Mouse (Mus musculus): ENCODE results near the gene Aak1.

The Aak1 gene

DNA sequence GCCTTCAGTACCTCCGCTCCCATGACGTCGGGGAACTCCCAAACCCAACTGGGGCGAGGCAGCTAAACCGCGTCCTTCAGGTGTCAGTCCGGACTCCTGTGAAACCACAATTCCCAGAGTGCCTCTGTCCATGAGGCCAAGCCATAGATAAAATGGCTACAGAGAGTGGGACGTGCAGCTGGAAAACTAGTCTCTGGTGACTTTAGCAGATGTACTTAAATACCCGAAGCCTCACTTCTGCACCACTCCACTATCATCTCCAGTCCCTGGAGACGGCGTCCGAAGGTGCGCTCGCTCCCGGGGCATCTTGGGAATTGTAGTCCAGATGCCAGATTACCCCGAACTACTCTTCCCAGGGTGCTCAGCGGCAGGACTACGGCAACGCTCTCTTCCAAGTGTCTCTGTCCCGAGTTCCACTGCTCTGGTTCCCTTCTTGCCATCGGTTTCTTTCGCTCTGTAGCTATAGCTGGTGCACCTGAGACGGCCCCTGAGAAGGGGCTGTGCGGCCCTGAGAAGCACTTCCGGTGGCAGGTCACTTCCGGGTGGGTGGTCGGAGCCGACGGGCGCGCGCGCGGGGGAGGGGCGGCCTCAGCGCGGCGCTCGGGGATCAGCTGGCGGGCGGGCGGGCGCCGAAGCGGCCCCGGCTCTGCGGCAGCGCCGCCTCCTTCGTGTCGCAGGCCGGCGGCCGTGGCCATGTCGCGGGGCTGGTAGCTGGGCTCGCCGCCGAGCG lies at the start of gene Aak1:
Gene Aak1, plus strand, starts transcription at position 603 of the 730 bp plus-strand sequence.
- DNase-seq (ENCODE audit: extremely low read depth, low read depth, low spot score) = no peak

GRCm38 (mm10) chr6:86800467-86800866 lies 48.9 kb upstream of the Aak1 start:
- no peak for DNase-seq (ENCODE audit: extremely low read depth, low read depth, low spot score)

GRCm38 (mm10) chr6:86801431-86801830 lies 47.9 kb upstream of the Aak1 start:
- DNase-seq (ENCODE audit: extremely low read depth, low read depth, low spot score) = no peak

DNA sequence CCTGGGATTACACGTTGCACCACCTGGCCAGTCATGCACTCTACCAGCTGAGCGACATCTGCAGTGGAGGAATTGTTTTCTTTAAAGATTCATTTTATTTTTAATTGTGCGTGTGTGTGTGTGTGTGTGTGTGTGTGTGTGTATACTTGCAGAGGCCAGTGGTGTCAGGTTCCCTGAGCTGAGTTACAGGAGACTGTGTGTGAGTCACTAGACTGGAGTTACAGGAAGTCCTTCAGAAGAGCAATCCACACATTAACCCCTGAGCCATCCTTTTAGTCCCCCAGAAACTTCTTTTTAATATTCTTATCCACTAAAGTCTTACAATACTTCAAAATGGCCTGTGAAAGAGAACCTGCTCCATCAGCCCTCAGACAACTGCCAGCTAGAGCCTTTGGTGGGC lies 44.7 kb upstream of the Aak1 start:
- DNase-seq (ENCODE audit: extremely low read depth, low read depth, low spot score) = no peak

DNA sequence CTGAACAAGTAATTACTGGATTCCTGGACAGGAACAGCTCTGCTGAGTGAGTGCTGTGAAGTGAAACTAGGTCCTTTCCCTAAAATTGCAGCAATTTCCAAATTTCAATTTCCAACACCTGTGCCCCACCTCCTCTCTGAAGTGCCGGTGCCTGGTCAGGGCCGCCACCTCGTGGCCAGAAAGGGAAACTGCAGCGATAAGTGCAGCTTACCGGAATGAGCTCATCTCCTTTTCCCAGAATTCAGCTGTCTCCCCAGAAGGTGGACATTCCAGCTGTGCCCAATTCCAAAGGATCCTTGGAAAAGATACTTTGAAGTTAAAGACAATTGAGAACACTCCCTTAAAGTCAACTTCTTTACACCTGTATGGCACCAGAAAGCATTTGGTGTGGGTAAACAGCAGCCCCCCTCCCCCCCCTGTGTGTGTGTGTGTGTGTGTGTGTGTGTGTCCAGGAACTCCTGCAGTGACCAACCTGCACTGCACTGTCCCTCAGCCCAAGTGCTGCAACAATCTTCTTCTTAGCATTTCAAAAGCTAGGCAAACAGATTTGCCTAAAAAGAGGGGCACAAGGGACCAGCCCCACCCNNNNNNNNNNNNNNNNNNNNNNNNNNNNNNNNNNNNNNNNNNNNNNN lies 42.7 kb upstream of the Aak1 start:
- DNase-seq (ENCODE audit: extremely low read depth, low read depth, low spot score) = no peak

DNA sequence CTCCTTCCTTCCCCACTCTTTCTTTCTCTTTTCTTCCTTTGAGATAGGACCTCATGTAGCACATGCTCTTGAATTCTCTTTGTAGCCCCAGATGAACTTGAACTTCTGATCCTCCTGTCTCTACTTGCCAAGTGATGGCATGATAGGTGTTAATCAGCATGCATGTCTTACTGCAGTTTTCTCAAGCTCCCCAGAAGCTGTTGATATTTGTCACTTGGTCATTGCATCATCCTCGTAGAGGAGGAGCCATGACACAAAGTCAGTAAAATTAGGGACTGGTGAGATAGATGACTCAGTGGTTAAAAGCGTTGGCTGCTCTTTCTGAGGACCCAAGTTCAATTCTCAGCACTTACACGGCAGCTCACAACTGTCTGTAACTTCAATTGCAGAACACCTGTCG lies 36.4 kb upstream of the Aak1 start:
- no peak for DNase-seq (ENCODE audit: extremely low read depth, low read depth, low spot score)

DNA sequence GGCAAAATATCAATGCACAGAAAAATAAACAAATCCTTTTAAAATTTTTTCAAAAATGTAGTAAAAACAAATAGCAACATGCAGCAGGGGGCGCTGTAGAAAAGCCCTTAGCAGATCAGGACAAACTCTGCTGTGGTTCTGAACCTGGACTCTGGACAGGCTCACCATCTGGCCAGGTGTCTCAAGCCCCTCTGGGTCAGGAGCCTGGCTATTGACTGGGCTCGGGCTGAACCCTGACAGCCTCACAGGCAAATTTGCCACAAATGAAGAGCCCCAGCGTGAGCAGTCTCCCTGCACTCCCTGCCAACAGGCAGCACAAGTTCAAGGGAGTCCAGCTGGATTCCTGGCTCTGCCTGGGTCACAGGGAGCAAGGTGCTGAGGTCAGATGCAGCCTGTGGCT lies 36.0 kb upstream of the Aak1 start:
- DNase-seq (ENCODE audit: extremely low read depth, low read depth, low spot score) = no peak

GRCm38 (mm10) chr6:86814926-86815325 lies 34.4 kb upstream of the Aak1 start:
- no peak for DNase-seq (ENCODE audit: extremely low read depth, low read depth, low spot score)

DNA sequence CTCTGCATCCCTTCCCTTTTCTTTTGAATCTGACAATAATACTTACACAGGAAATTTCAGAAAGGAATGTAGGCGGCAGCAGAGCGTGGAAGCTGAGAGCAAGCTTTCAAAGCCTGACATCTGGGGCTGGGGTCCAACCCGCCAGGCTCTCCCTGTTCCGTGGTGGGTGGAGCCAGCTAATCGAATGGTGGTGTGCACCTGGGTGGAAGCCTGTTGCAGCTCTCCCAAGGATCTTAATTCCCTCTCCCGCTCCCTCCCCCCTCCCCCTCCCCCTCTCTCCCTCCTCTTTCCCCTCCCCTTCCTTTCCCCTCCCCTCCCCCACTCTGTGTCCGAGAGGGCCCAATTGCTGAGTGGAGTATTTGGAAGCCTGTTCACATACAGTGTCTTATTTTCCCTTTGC lies 33.9 kb upstream of the Aak1 start:
- DNase-seq (ENCODE audit: extremely low read depth, low read depth, low spot score) = no peak

DNA sequence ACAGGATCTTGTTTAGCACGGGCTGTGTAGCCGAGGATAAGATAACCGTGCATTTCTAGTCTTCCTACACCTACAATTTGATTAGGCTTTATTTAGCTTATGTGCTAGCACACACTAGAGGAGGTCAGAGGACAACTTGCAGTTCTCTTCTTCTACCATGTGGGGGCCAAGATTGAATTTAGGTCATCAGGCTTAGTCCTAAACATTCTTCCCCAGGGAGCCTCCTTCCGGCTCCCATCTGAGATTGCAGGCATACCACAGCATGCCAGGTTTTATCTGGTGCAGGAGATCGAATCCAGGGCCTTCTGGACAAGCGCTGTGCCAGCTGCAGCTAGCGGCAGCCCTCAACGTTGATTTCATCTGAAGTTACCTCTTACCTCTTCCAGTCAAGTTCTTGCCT lies 32.7 kb upstream of the Aak1 start:
- DNase-seq (ENCODE audit: extremely low read depth, low read depth, low spot score) = no peak

GRCm38 (mm10) chr6:86818914-86819313 lies 30.4 kb upstream of the Aak1 start:
- no peak for DNase-seq (ENCODE audit: extremely low read depth, low read depth, low spot score)

- no peak for DNase-seq (ENCODE audit: extremely low read depth, low read depth, low spot score)
Observed at GRCm38 (mm10) chr6:86819926-86820325, 29.4 kb upstream of the Aak1 start.

- DNase-seq (ENCODE audit: extremely low read depth, low read depth, low spot score) = no peak
Observed at GRCm38 (mm10) chr6:86820690-86821089, 28.6 kb upstream of the Aak1 start.

DNA sequence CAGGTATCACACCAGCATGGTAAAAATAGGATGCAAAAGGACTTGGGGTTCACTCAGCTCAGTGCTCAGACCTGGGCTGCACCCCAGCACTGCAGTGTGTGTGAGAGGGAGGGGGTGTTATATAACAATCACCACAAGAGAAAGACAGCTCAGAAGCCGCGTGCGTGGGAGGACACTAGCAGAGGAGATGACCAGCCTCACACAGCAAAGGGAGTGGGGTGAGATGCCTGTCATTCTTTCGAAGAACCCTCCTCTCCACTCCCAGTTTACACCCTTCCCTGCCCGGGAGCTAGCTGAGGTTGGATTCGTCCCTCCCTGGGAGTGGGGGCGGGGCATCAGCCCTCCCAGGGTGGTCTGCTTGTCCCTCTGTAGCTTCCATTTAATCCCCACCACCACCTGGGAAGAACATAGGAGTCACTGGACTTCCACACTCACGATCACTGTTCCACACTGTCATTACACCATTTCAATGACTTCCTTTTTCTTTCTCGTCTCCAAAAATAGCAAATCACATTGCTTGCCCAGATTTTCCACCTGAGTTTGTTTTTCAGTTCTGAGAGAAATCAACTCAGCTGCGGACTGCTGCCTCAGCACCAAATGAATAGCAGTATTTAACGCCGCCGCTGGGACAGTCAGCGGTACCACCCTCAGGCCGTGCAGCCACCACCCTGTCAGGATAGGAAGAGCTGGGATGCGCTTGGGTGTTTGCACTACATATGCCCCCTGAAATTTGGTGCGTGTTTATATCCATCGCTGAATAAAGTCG lies 26.8 kb upstream of the Aak1 start:
- DNase-seq (ENCODE audit: extremely low read depth, low read depth, low spot score) = no peak

DNA sequence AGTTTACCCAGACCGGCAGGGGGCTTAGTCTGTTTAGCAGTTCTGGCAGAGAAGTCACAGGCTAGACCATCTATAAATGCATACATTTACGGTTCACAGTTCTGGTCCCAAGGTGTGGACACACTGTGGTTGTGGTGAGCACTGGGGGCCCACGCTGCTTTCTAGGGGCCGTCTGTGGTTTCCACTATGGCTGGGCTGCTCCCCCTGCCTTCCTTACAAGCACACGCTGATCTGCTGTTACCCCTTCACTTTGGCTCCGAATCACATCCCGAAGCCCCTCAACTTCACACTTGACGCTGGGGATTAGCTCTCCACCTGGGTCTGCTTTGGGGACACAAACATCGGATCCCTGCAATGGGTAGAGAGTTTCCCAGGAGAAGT lies 26.3 kb upstream of the Aak1 start:
- DNase-seq (ENCODE audit: extremely low read depth, low read depth, low spot score) = no peak

DNA sequence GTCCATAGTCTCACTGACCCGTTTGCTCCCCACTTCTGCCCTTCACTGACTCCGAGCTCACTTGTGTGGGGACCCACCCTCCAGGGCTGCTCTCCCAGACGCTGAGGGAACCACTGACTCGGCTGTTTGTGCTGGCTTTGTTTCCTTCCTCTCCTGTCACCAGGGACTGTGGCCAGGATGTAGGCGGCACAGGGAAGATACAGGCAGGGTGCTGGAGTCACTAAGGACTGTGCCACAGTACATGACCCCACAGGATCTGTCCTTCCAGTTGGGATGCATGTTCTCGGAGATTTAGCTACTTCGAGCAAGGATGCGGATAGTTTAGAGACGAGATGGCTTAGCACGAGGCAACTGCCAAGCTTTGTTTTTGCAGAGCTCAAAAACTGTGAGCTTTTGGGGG lies 25.5 kb upstream of the Aak1 start:
- no peak for DNase-seq (ENCODE audit: extremely low read depth, low read depth, low spot score)

- no peak for DNase-seq (ENCODE audit: extremely low read depth, low read depth, low spot score)
Observed at GRCm38 (mm10) chr6:86824401-86824800, 24.9 kb upstream of the Aak1 start.

DNA sequence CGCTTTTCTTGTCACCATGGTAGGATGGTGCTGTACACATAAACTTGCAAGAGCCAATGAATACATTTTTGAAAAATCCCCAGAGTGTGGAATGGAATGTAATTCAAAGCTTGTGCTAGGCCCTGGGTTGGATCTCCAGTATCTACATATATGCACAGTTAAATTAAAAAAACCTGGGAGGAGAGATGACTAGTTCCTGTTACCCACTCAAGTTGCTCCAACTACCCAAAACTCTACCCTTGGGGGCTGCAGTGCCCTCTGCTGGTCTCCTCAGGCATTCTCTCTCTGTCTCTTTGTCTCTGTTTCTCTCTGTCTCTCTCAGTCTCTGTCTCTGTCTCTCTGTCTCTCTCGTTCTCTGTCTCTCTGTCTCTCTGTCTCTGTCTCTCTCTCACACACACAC lies 21.9 kb upstream of the Aak1 start:
- no peak for DNase-seq (ENCODE audit: extremely low read depth, low read depth, low spot score)

DNA sequence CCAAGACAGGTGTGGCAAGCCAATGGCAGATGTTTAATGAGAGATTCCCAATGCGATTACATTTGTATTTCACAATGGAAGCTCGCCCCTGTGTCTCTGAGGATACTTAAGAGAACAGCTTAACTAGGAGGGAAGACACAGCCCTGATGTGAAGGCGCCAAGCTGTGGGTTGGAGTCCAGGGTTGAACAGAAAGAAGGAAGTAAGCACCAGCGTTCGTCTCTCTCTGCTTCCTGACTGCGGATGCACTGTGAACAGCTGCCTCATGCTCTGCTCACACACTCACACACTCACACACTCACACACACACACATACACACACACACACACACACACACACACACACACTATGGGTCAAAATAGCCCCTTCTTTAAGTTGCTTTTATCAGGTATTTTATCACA lies 19.5 kb upstream of the Aak1 start:
- no peak for DNase-seq (ENCODE audit: extremely low read depth, low read depth, low spot score)

DNA sequence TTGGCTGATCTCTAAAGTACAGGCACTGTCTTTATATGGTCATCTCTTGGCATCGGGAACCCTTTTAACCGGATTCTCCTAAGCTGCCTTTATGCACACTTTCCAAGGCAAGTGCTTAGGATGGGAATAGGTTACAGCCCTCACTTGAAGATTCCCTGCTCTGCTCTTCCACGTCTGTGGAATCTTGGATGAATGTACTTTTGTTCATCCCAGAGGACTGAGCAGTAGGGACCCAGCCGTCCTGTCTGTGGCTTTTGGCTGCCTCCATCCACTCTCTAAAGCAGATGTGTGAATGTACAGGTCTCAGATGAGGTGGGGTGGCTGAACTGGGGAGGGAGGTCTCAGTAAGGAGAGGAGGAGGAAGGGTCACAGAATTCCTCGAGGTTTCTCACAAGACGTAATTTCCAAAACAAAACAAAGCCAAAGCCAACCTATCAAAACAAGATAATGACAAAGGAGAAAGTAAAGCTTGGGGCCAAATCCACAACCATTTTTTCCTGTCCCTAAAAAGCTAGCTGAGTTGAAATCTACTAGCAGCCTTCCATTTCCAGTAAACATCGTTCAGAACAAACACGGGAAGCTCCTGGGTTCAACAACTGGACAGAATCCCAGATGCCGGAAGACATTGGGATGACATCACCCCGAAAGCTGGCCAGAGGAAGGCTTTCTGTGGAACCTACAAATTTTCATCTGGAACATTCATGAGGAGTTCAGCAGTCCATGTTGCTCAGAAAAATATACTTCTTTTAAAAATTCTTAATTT lies 18.4 kb upstream of the Aak1 start:
- no peak for DNase-seq (ENCODE audit: extremely low read depth, low read depth, low spot score)

DNA sequence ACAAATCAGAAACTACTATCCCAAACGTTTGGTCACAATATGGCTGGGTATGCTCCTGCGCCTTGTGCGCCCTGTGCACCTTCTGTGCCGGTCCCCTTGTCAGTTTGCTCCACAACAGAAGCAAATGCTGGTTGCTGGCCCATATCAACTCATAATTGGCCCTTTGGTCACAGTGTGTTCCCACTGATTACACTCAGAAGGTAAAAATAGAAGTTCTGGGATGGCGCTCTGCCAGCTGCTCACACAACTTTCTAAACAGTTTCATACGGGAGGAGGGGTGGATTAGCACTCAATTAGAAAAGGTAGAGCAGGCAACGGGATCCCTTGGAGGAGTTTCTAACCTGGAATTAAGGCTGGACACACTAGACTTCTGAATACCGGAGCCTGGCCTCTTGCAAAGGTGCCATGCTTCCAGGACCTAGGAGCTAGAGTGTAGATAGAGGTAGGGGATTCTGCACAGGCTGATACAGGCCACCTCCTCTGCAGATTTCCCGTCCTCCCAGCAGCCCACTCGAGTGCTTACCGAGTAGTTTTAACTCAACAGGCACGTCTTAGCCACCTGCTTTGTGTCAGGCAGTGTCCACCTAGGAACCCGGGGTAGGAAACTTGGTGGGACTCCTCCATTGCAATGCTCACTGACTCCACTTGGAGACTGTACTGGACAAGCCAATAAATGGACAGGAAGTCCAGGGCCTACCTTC lies 16.4 kb upstream of the Aak1 start:
- DNase-seq (ENCODE audit: extremely low read depth, low read depth, low spot score) = no peak
